Mouse (Mus musculus) megakaryocyte, embryonic 14.5 days (primary cell): Measurements from ENCODE around the gene Leprot. TPM values are rescaled to one million over a fixed set of nuclear protein-coding genes. Genes with fewer than 3 reads are reported as not detected.

Experiments used
- H3K27me3 ChIP-seq: replicated peaks from 2 replicates; pipeline ENCODE3; 2012; ENCODE audit warnings: inconsistent platforms
- H3K36me3 ChIP-seq: replicated peaks from 2 replicates; pipeline ENCODE3; 2012; ENCODE audit warnings: low read length, inconsistent platforms, mixed read lengths
- H3K4me1 ChIP-seq: 2 replicates; pipeline ENCODE4 v1.6.1; 2012; ENCODE audit warnings: inconsistent platforms
- H3K4me3 ChIP-seq: replicated peaks from 2 replicates; pipeline ENCODE3; 2012; ENCODE audit warnings: moderate library complexity, mild to moderate bottlenecking, inconsistent platforms
- H3K9me3 ChIP-seq: 2 replicates; pipeline ENCODE4 v1.6.1; 2012; ENCODE audit warnings: inconsistent platforms
- FLI1 ChIP-seq: IDR thresholded peaks from 2 replicates; pipeline ENCODE4 v1.6.1; 2012; ENCODE audit warnings: low read length, inconsistent platforms, mixed read lengths
- GATA1 ChIP-seq: IDR thresholded peaks from 3 replicates; pipeline ENCODE4 v1.6.1; 2012; ENCODE audit warnings: mixed read lengths, low read length, inconsistent platforms, borderline replicate concordance
- polyA plus RNA-seq: library from polyadenylated mRNA; stranded (reverse); fragments of >175 nt; gene quantifications from 2 replicates; pipeline ENCODE4 v1.2.3, GENCODE M21; 2012; ENCODE audit warnings: low replicate concordance; ENCODE audit not compliant: insufficient read depth

The Leprot gene
- polyA plus RNA-seq = 4.6 TPM in 1 of 2 replicates, not detected in the other

GRCm38 (mm10) chr4:101647196-101647905 lies at the start of gene Leprot:
Gene Leprot (plus strand): TSS chr4:101647718.
- TF ChIP-seq FLI1 (no peak; the same call in 1 of the 2 replicates), GATA1 (no peak)
- Histone ChIP-seq H3K27me3 (no peaks in the 10 kb centered on the region), H3K36me3 (peaks cover 21% of the 10 kb centered on the region), H3K9me3 (no peaks in the 10 kb centered on the region), H3K4me3 (peak within 1 kb of the TSS; percentile 95), H3K4me1 (peaks cover 41% of the 10 kb centered on the region)

- TF ChIP-seq FLI1 = no peak
- TF ChIP-seq GATA1 = no peak
- Histone ChIP-seq H3K9me3 (no peaks in the 10 kb centered on the region), H3K36me3 (no peaks in the 10 kb centered on the region), H3K27me3 (no peaks in the 10 kb centered on the region), H3K4me3 (no peak overlapping the region), H3K4me1 (no peaks in the 10 kb centered on the region)
These were observed 45.8 kb upstream of the Leprot start for GRCm38 (mm10) chr4:101601758-101602157.

DNA sequence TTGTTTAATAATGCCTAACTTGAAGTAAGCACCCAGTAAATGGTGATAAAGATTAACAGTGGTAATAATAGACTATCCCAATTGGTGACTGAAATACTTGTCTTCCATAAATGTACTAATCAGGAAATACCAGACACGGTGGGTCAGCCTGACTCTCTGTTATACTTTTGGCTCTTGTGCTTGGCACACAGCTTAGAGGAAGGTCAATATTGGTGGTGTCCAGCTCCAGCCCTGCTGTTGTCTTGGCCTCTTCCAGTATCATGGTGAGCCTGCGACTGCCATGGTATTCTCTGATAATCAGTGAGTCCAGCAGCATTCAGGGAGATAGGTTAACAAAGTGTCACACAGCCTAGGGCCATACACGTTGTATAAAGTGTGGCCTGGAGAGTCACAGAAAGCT lies 43.9 kb upstream of the Leprot start:
- Histone ChIP-seq H3K4me3 (no peak overlapping the region), H3K9me3 (no peaks in the 10 kb centered on the region), H3K36me3 (no peaks in the 10 kb centered on the region), H3K4me1 (no peaks in the 10 kb centered on the region), H3K27me3 (no peaks in the 10 kb centered on the region)
- no peak for TF ChIP-seq GATA1
- TF ChIP-seq FLI1 = no peak

- TF ChIP-seq GATA1 = no peak
- no peak for TF ChIP-seq FLI1
- Histone ChIP-seq H3K4me1 (no peaks in the 10 kb centered on the region), H3K36me3 (no peaks in the 10 kb centered on the region)
These were observed 31.0 kb upstream of the Leprot start for GRCm38 (mm10) chr4:101616520-101616919.

GRCm38 (mm10) chr4:101617742-101618141 lies 29.8 kb upstream of the Leprot start:
- H3K27me3 ChIP-seq = peaks cover 1% of the 10 kb centered on the region
- no peak overlapping the region for H3K4me3 ChIP-seq
- no peaks in the 10 kb centered on the region for H3K4me1 ChIP-seq
- no peaks in the 10 kb centered on the region for H3K36me3 ChIP-seq
- TF ChIP-seq GATA1 = no peak
- TF ChIP-seq FLI1 = no peak
- no peaks in the 10 kb centered on the region for H3K9me3 ChIP-seq

More at GRCm38 (mm10) chr4:101616520-101616919, 31.0 kb upstream of the Leprot start:
- no peak overlapping the region for H3K4me3 ChIP-seq
- H3K27me3 ChIP-seq = peaks cover 1% of the 10 kb centered on the region
- no peaks in the 10 kb centered on the region for H3K9me3 ChIP-seq

DNA sequence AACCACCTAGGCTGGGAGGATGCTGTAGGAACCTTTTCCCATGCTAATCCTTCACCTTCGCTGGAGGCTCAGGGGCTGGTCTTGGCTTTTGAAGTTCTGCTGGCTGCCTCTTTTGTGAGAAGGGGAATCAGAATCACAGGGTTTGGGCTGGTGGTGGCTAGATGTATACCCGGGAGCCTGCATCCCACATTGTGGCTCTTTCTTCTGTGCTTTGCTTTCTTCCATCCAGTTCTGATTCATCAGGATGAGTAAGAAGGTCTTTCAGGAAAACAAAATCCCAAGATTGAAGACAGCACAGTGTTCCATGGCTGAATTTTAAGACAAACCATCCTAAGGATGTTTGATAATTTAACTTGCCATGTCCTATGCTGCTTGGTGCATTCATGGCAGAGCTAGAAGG lies 27.3 kb upstream of the Leprot start:
- TF ChIP-seq GATA1 = no peak
- TF ChIP-seq FLI1 = no peak
- no peak overlapping the region for H3K4me3 ChIP-seq
- no peaks in the 10 kb centered on the region for H3K36me3 ChIP-seq
- H3K27me3 ChIP-seq = peaks cover 1% of the 10 kb centered on the region
- no peaks in the 10 kb centered on the region for H3K4me1 ChIP-seq
- no peaks in the 10 kb centered on the region for H3K9me3 ChIP-seq

DNA sequence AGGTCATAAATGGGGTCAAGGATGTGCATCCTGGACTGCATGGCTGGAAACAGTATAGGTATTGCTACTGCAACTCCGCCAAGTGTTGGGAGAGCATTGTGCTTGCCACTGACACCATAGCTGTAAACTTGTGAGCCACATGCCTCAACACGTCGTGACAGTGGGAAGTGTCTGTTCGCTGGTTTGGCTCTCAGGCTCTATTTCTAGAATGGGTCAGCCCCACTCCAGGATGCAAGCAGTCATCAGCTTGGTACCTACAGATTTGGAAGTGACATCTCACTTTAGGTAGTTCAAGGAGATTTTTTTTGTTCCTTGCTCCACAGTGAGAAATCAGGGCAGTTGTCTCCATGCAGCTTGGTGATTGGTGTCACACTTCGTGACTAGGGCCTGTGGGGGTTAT lies 26.3 kb upstream of the Leprot start:
- Histone ChIP-seq H3K4me1 (no peaks in the 10 kb centered on the region), H3K9me3 (no peaks in the 10 kb centered on the region), H3K27me3 (peaks cover 1% of the 10 kb centered on the region), H3K36me3 (no peaks in the 10 kb centered on the region), H3K4me3 (no peak overlapping the region)
- no peak for TF ChIP-seq FLI1
- no peak for TF ChIP-seq GATA1

DNA sequence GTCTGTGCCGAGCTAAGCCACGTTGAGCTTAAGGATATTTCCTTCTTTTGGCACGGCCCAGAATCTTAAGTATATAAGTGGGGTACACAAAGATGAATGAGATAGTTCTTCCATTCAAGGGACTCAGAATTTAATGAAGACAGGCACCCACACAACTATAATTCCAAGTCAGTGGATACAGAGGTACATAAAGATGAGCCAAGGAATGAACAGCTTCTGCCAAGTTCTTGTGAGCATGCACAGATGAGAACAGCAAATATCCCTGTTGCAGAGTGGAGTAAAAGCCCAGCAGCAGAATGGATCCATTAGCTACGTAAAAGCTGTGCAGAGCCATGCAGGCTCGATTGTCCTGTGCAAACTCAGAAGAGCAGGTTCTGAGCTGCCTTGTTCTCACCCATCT lies 22.2 kb upstream of the Leprot start:
- H3K27me3 ChIP-seq = peaks cover 1% of the 10 kb centered on the region
- no peaks in the 10 kb centered on the region for H3K9me3 ChIP-seq
- no peaks in the 10 kb centered on the region for H3K4me1 ChIP-seq
- TF ChIP-seq FLI1 = no peak
- TF ChIP-seq GATA1 = no peak
- no peak overlapping the region for H3K4me3 ChIP-seq
- H3K36me3 ChIP-seq = no peaks in the 10 kb centered on the region

DNA sequence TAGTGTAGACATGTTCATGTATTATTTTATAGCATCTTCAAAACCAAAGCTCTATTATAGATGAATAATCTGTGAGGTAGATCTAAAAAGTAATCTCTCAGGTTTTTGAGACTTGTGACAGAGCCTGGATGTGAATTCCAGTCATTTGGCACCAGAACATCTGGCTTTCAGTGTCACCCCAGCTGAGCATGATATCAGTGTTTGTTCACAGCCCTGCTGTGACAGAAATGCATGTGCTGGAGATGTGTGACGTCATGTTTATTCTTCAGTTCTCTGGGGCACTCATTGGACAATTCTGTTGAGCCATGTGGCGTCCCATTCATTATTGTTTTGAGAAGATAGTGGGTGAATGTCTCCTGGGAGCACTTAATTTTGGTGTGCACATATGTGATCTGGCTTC lies 11.9 kb upstream of the Leprot start:
- H3K36me3 ChIP-seq = no peaks in the 10 kb centered on the region
- no peaks in the 10 kb centered on the region for H3K27me3 ChIP-seq
- H3K4me3 ChIP-seq = no peak overlapping the region
- H3K9me3 ChIP-seq = no peaks in the 10 kb centered on the region
- no peaks in the 10 kb centered on the region for H3K4me1 ChIP-seq
- no peak for TF ChIP-seq GATA1
- no peak for TF ChIP-seq FLI1

GRCm38 (mm10) chr4:101637472-101637871 lies 10.0 kb upstream of the Leprot start:
- Histone ChIP-seq H3K27me3 (no peaks in the 10 kb centered on the region), H3K36me3 (no peaks in the 10 kb centered on the region), H3K9me3 (no peaks in the 10 kb centered on the region), H3K4me1 (no peaks in the 10 kb centered on the region), H3K4me3 (no peak overlapping the region)
- TF ChIP-seq GATA1 = no peak
- TF ChIP-seq FLI1 = no peak

DNA sequence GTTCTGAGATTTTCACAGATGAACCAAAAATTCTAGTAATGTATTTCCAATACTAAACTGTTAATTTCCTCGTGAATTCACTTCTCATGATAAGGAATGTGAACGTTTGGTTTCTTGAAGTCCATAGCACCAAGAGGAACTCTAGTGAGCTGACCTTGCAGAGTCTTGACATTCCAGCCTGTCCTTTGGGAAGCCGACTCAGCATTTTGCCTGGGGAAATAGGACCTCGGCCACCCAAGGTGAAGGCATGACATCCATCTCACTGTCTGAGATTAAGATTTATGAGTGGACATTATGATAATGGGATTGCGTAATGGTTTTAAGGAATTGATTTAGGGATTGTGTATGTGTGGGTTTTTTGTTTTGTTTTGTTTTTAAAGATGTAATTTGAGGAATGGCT lies 6.9 kb upstream of the Leprot start:
- Histone ChIP-seq H3K9me3 (no peaks in the 10 kb centered on the region), H3K36me3 (no peaks in the 10 kb centered on the region), H3K4me1 (no peaks in the 10 kb centered on the region), H3K27me3 (no peaks in the 10 kb centered on the region), H3K4me3 (no peak overlapping the region)
- TF ChIP-seq FLI1 (no peak), GATA1 (no peak)
